Comparison of ENCODE assay signal across 38 mouse cellular contexts in the genomic region with DNA sequence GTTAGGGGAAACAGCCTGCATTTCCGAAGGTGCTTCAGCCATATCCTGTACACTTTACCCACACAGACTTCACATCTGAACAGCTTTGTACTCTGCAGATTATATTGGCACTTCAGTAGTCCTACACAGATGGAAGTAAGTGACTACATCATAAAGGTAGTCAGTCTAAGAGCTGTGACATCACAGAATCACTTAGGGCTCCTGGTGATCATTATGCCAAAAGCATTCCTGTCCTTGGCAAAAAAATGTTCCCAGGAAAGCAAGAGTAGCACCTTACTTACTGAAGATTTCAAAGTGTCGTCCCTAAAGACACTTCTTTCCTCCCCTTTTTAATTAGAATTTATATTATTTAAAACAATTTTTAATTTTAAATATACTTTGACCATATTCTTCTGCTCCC. TPM values are rescaled to one million over a fixed set of nuclear protein-coding genes. Genes with fewer than 3 reads are reported as not detected.
"Had no signal": no experiment of that assay in that cellular context is flagged by ENCODE, and none has a peak within 500 bp of the region (broad histone marks: within the 10 kb centered on the region; RNA-seq: fewer than 3 reads in every experiment).

A gene (minus strand): TSS at position 101 of the 400 bp plus-strand sequence.

- H3K4me1 ChIP-seq: embryonic facial prominence, embryonic 10.5 days; embryonic facial prominence, embryonic 12.5 days; embryonic facial prominence, embryonic 13.5 days; embryonic facial prominence, embryonic 15.5 days; forebrain, embryonic 10.5 days; forebrain, embryonic 12.5 days; forebrain, embryonic 13.5 days; forebrain, embryonic 15.5 days had no signal

- H3K27me3 ChIP-seq: embryonic facial prominence, embryonic 12.5 days; embryonic facial prominence, embryonic 13.5 days; embryonic facial prominence, embryonic 15.5 days; forebrain, embryonic 12.5 days; forebrain, embryonic 13.5 days; forebrain, embryonic 15.5 days had no signal

- H3K36me3 ChIP-seq: embryonic facial prominence, embryonic 10.5 days; embryonic facial prominence, embryonic 12.5 days; embryonic facial prominence, embryonic 13.5 days; embryonic facial prominence, embryonic 15.5 days; forebrain, embryonic 10.5 days; forebrain, embryonic 12.5 days; forebrain, embryonic 15.5 days had no signal

- H3K27ac ChIP-seq: embryonic facial prominence, embryonic 10.5 days; embryonic facial prominence, embryonic 12.5 days; embryonic facial prominence, embryonic 13.5 days; embryonic facial prominence, embryonic 15.5 days; forebrain, embryonic 10.5 days; forebrain, embryonic 12.5 days; forebrain, embryonic 13.5 days; forebrain, embryonic 15.5 days; gastrocnemius, adult 2 months; heart, adult 2 months had no signal

- H3K4me3 ChIP-seq: embryonic facial prominence, embryonic 10.5 days; embryonic facial prominence, embryonic 12.5 days; embryonic facial prominence, embryonic 13.5 days; embryonic facial prominence, embryonic 15.5 days; erythroblast, embryonic 14.5 days; forebrain, embryonic 10.5 days; forebrain, embryonic 12.5 days; forebrain, embryonic 13.5 days; forebrain, embryonic 15.5 days; gastrocnemius, adult 2 months; heart, adult 2 months had no signal

- DNase-seq: cerebellum, adult 2 months; cerebellum, adult 8-10 months; cerebellum, adult 9-10 months; cerebellum, adult 9-11 months; cerebellum, postnatal 25 days; cerebellum, postnatal 36 days; embryo, embryonic 11 days; forebrain, postnatal 0 days; gastrocnemius, adult 2 months; gastrocnemius, postnatal 10 days; gastrocnemius, postnatal 14 days; gastrocnemius, postnatal 25 days; gastrocnemius, postnatal 36 days; heart, adult 18-20 months; heart, adult 2 months had no signal

RNA-seq across cellular contexts. Expression of the gene that starts here (rescaled TPM):
- total RNA-seq: common myeloid progenitor, adult 5-6 weeks; forebrain, postnatal 0 days; gastrocnemius, adult 18-20 months; gastrocnemius, adult 2 months; gastrocnemius, adult 8-10 months; gastrocnemius, postnatal 10 days; gastrocnemius, postnatal 14 days; gastrocnemius, postnatal 25 days; gastrocnemius, postnatal 36 days; gastrocnemius, postnatal 4 days; granulocyte monocyte progenitor cell, adult 5-6 weeks; heart, adult 18-20 months; heart, adult 2 months; heart, adult 8-10 months had no signal
- polyA plus RNA-seq: cerebellum, adult 2 months; cortical plate, adult 2 months; embryonic facial prominence, embryonic 10.5 days; embryonic facial prominence, embryonic 11.5 days; embryonic facial prominence, embryonic 12.5 days; embryonic facial prominence, embryonic 13.5 days; embryonic facial prominence, embryonic 14.5 days; embryonic facial prominence, embryonic 15.5 days; erythroblast, embryonic 14.5 days; forebrain, embryonic 10.5 days; forebrain, embryonic 11.5 days; forebrain, embryonic 12.5 days; forebrain, embryonic 13.5 days; forebrain, embryonic 14.5 days; forebrain, embryonic 15.5 days; forebrain, embryonic 16.5 days; forebrain, postnatal 0 days; frontal cortex, adult 2 months; gonadal fat pad, adult 2 months had no signal
